Mouse (Mus musculus) intestine, postnatal 0 days (tissue): Measurements from ENCODE around the gene Ap1g2. TPM values are rescaled to one million over a fixed set of nuclear protein-coding genes. Genes with fewer than 3 reads are reported as not detected.

ENCODE experiments used
- ATAC-seq: fragments of 200-750 bp; cut with Nextera tagmentation; 2 replicates; pipeline ENCODE4 v1.8.0; 2017; ENCODE audit warnings: mild to moderate bottlenecking, moderate TSS enrichment, moderate library complexity
- H3K27ac ChIP-seq: fragments of 300-500 bp; sonication (generic); 2 replicates; pipeline ENCODE4 v1.5.1; 2014; ENCODE audit warnings: mild to moderate bottlenecking, low read depth, low read length, moderate library complexity
- H3K27me3 ChIP-seq: fragments of 300-500 bp; sonication (generic); replicated peaks from 2 replicates; pipeline ENCODE4 v1.6.1; 2014; ENCODE audit warnings: low read length, mixed read lengths; ENCODE audit not compliant: control insufficient read depth, insufficient read depth
- H3K36me3 ChIP-seq: fragments of 300-500 bp; sonication (generic); 2 replicates; pipeline ENCODE4 v1.6.1; 2014; ENCODE audit warnings: mild to moderate bottlenecking, moderate library complexity; ENCODE audit not compliant: control insufficient read depth, insufficient read depth
- H3K4me1 ChIP-seq: fragments of 300-500 bp; sonication (generic); replicated peaks from 2 replicates; pipeline ENCODE4 v1.6.1; 2014; ENCODE audit warnings: antibody characterized with exemption, low read length, mixed read lengths; ENCODE audit not compliant: control insufficient read depth, insufficient read depth
- H3K4me2 ChIP-seq: fragments of 300-500 bp; sonication (generic); replicated peaks from 2 replicates; pipeline ENCODE4 v1.6.1; 2014; ENCODE audit warnings: low read depth, mild to moderate bottlenecking, moderate library complexity
- H3K4me3 ChIP-seq: fragments of 300-500 bp; sonication (generic); 2 replicates; pipeline ENCODE4 v1.5.1; 2014; ENCODE audit warnings: low read depth, low read length
- H3K9ac ChIP-seq: fragments of 300-500 bp; sonication (generic); 2 replicates; pipeline ENCODE4 v1.6.1; 2014; ENCODE audit warnings: mild to moderate bottlenecking, low read depth, low read length
- H3K9me3 ChIP-seq: fragments of 300-500 bp; sonication (generic); 2 replicates; pipeline ENCODE4 v1.6.1; 2016; ENCODE audit warnings: mixed run types; ENCODE audit not compliant: control insufficient read depth
- CTCF ChIP-seq: sonication (generic); IDR thresholded peaks from 2 replicates; pipeline ENCODE4 v1.5.1; 2016; ENCODE audit warnings: low read depth, mild to moderate bottlenecking, control low read depth, antibody characterized with exemption, moderate library complexity
- WGBS: fragments of 180-500 bp; shearing (Covaris S2); extraction: QIAGEN DNeasy Blood & Tissue Kit; methylation state at CpG from one replicate; pipeline ENCODE4 v1.1.7; 2014; 5-methylcytosine and 5-hydroxymethylcytosine counted together
- polyA plus RNA-seq: library from polyadenylated mRNA; unstranded; fragments of >200 nt; fragmentation: Nextera tagmentation; extraction: Ambion mirVana; gene quantifications from 2 replicates; pipeline ENCODE4 v1.2.1, GENCODE M21; 2015

Ap1g2 gene
- polyA plus RNA-seq, 1 experiment from 2014 or later, result 75.3 TPM

DNA sequence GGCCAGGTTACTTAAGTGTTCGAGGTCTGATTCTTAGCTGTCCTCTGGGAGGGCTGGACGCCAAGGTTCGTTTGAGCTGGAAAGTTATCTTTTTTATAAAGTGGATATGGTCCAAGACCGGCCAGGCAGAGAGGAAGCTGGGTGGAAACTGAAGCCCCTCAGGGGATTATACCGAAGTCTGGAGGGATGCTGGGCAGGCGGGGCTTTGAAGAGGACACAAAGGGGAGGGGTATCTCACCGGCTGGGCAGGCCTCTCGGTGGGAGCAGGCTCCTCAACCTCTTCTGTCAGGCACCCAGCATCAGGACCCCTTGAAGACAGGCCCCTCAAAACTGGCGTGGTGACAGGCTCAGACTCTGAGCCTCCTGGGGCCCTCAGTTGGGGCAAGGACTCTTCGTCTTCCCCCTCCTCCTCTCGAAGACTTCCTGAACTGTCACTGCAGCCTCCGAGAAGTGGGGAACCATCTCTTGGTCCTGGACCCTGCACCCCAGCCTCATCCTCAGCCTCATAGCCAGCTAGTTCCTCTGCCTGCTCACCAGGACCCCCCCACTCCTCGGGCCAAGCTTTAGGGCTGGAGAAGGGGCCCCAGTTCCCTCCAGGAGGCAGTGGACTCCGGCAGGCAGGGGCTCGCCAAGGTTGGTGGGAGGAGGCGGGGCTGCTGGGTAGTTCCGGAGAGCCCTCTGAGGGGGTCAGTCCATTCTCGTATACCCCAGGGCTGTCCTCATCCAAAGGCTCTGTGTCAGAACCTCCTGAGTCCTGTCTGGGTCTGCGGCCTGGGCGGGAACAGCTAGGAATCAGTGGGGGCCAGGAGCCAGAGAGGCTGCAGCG, 2.9 kb upstream of the Ap1g2 start:
- no peak for TF ChIP-seq CTCF
- Histone ChIP-seq H3K9me3 (no peaks in the 10 kb centered on the region), H3K27ac (no peak overlapping the region), H3K4me2 (no peak overlapping the region; the same call in 1 of the 2 replicates), H3K4me1 (peaks cover 14% of the 10 kb centered on the region; the same call in 1 of the 2 replicates), H3K27me3 (peaks cover 13% of the 10 kb centered on the region; the same call in 1 of the 2 replicates), H3K9ac (no peak overlapping the region), H3K4me3 (no peak overlapping the region), H3K36me3 (peaks cover 3% of the 10 kb centered on the region; the same call in 1 of the 2 replicates)
- WGBS, result 36% methylated on average over 21 of the region's 21 CpGs
- no peak for ATAC-seq

- H3K36me3 ChIP-seq, result peaks cover 11% of the 10 kb centered on the region
- no peak overlapping the region for H3K4me3 ChIP-seq
- peaks cover 5% of the 10 kb centered on the region; the same call in 1 of the 2 replicates for H3K27me3 ChIP-seq
- H3K9ac ChIP-seq, result no peak overlapping the region
- WGBS, result 23% methylated on average over 9 of the region's 9 CpGs
- no peaks in the 10 kb centered on the region for H3K9me3 ChIP-seq
- H3K4me1 ChIP-seq, result peaks cover 13% of the 10 kb centered on the region; the same call in 1 of the 2 replicates
- ATAC-seq, result no peak
- no peak overlapping the region for H3K27ac ChIP-seq
- peak overlapping the region; percentile 17 for H3K4me2 ChIP-seq
- peak; percentile 40 for TF ChIP-seq CTCF
These were observed 1.9 kb upstream of the Ap1g2 start for GRCm38 (mm10) chr14:55108202-55108870.

DNA sequence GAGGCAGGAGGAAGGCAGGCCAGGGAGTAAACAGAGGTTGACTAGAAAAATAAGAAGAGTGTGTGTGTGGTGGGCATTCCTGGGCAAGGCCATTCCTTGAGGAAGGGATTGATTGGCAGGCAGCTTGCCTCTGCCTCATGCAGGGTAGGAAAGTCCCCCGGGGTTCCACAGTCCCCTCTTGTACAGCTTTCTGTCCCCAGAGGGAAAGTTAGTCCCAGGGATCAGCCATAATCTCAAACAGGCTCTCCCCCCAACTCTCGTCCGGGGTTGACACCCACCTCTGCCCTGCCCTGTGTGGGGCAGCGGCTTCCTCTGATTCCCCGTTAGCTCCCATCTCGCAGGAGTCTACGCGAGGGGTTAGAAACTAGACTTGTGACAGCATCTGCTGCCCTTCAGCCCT, 597 bp upstream of the Ap1g2 start:
- Histone ChIP-seq H3K36me3 (peaks cover 23% of the 10 kb centered on the region), H3K4me1 (peaks cover 13% of the 10 kb centered on the region; the same call in 1 of the 2 replicates), H3K4me2 (no peak overlapping the region), H3K27me3 (no peaks in the 10 kb centered on the region), H3K9me3 (no peaks in the 10 kb centered on the region), H3K27ac (no peak overlapping the region), H3K9ac (no peak overlapping the region), H3K4me3 (no peak overlapping the region)
- no peak for ATAC-seq
- TF ChIP-seq CTCF, result no peak
- WGBS, result 75% methylated on average over 8 of the region's 8 CpGs

DNA sequence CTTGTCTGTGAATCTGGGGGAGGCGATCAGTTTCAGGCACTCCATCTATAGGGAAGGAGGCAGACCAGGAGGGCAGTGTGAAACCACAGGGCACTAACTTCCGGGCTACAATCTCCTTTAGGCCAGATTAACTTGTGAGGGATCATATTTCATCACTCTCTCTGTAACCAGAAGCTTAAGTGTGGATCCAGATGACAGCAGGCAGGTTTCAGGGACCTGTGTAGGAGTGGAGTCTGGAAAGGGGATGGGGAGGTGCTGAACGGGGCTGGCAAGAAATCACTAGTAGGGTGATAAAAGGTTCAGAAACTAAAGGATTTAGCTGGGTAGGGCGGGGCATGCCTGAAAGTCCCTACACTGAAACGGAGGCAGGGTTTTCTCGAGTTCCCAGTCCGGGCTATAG, 1.0 kb downstream of the Ap1g2 start:
- peak overlapping the region; percentile 60 for H3K4me3 ChIP-seq
- 10% methylated on average over 7 of the region's 7 CpGs for WGBS
- no peak overlapping the region for H3K27ac ChIP-seq
- H3K27me3 ChIP-seq, result no peaks in the 10 kb centered on the region
- TF ChIP-seq CTCF, result no peak
- no peak for ATAC-seq
- peak overlapping the region; percentile 83 for H3K4me2 ChIP-seq
- peaks cover 13% of the 10 kb centered on the region; the same call in 1 of the 2 replicates for H3K4me1 ChIP-seq
- H3K9ac ChIP-seq, result peak overlapping the region; percentile 57
- no peaks in the 10 kb centered on the region for H3K9me3 ChIP-seq
- peaks cover 32% of the 10 kb centered on the region for H3K36me3 ChIP-seq

GRCm38 (mm10) chr14:55104365-55104764, 2.0 kb downstream of the Ap1g2 start:
- Histone ChIP-seq H3K27me3 (no peaks in the 10 kb centered on the region), H3K9me3 (no peaks in the 10 kb centered on the region), H3K27ac (no peak overlapping the region), H3K36me3 (peaks cover 41% of the 10 kb centered on the region), H3K4me2 (no peak overlapping the region), H3K9ac (no peak overlapping the region), H3K4me1 (peaks cover 13% of the 10 kb centered on the region; the same call in 1 of the 2 replicates), H3K4me3 (no peak overlapping the region)
- ATAC-seq, result no peak
- WGBS, result 90% methylated on average over 18 of the region's 18 CpGs
- TF ChIP-seq CTCF, result no peak

DNA sequence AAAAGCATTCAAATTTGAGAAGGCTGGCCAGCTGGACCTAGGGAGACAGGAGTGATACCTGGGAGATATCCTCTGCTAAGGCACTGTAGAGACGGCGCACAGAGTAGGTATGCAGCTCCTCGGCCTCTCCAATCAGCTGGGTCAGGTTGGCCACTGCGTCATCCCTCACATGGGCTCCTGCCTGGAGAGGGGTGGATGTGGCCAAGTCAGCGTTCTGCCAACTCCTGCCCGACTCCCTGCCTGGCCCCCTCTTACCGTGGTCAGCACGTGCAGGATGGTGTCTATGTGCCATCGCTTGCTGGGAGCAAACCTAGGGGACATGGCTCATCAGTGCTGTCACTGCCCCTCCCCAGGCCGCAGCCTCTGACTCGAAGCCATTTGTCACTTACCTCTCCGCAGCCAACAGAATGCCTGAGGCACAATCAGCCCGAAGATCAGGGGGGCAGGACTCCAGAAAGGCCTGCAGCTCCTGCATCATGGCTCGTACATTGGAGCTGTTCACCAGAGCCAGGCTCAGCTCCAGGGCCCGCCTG, 4.1 kb downstream of the Ap1g2 start:
- H3K4me1 ChIP-seq, result peaks cover 6% of the 10 kb centered on the region; the same call in 1 of the 2 replicates
- H3K4me3 ChIP-seq, result no peak overlapping the region
- ATAC-seq, result no peak
- no peaks in the 10 kb centered on the region for H3K9me3 ChIP-seq
- TF ChIP-seq CTCF, result no peak
- H3K27ac ChIP-seq, result no peak overlapping the region
- WGBS, result 84% methylated on average over 15 of the region's 15 CpGs
- peaks cover 53% of the 10 kb centered on the region for H3K36me3 ChIP-seq
- no peak overlapping the region for H3K4me2 ChIP-seq
- H3K27me3 ChIP-seq, result no peaks in the 10 kb centered on the region
- H3K9ac ChIP-seq, result no peak overlapping the region
